Mouse (Mus musculus) CD4-positive helper T cell, adult 2 months (primary cell): ENCODE results near the gene L3hypdh.
A peak's percentile ranks its signal among the peaks of the same experiment; 100 is the strongest.
"Not testable (repeated sequence)": the region's sequence is repeated elsewhere in the genome, so short reads cannot be mapped to it uniquely, and the experiment has no call there.

ENCODE experiments used
- DNase-seq: peaks from one replicate; pipeline ENCODE4 v3.0.0-alpha.2; 2012; ENCODE audit warnings: low read depth, missing footprints, low spot score

The L3hypdh gene

DNA sequence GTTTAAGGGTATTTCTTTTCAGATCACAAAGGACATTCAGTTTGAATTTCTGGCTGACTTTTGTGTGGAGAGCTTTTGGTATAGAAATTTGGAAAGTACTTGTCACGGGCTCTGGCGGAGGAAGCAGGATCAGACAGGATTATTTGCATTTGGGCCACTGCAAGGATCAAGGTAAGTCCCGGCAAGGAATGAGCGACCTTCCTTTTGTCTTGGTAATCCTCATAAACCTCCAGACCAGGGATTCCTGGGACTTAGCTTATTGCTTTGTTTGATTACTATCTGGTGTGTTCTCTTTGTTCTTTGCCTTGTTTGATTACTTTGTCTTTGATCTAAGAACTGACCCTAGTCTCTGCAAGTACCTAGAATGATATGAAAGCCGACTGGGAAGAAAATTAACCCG lies 31.4 kb downstream of the L3hypdh start:
- no peak for DNase-seq

DNA sequence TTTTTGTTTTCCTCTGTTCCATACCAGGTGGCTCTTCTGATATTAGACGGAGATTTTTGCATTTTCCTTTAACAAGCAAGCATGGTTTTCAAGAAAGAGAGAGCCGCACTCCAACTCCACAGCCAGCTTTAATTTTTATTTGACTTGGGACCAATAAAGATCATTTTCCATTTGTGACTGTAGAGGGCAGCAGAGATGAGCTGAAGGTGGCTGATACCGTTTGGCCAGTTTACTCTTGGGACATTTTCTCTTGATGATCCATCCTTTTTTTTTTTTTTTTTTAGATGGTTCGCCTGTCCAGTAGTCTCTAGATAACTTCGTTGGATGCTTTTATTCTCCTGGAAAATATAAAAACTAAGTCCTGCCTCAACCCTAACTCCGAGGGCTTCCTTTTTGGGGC lies 31.9 kb downstream of the L3hypdh start:
- peak; percentile 11 for DNase-seq

GRCm38 (mm10) chr12:72052571-72052970 lies 32.7 kb downstream of the L3hypdh start:
- DNase-seq: no peak

DNA sequence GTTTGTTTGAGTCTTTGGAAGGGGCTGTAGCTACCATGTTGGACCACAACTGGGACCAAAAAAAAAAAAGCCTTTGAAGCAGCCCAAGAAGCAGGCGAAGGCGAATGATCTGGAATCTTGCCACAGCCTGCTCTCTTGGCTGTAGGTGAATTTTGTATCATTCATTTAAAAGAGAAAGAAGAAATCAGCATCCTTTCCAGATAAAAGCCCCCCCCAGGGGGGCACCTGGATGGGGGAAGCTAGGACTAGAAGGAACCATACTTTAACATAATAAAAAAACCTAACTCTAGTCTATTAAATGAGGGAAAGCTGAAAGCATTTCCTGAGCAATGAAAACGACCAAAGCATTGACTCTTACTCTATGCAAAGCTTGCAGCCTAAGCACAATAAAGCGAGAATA lies 34.4 kb downstream of the L3hypdh start:
- no peak for DNase-seq

GRCm38 (mm10) chr12:72050156-72050555 lies 35.1 kb downstream of the L3hypdh start:
- not testable (repeated sequence) for DNase-seq

DNA sequence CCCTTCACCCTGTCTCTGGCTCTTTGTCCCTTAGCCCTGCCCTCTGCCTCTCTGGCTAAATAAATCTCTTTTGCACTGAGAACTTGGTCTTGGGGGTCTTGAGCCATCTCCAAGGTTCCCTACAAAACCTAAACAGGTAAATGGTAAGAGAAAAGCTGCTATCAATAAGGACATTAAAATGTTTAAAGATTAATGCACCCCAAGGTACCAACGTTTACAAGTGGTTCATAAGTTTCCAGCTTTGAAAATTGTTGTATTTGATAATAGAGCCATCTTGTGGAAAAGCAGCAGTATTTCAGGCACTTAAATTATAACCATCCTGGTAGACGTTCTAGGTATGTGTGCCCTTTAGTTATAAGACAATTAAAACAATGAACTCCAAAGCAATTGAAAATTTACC lies 37.7 kb downstream of the L3hypdh start:
- peak; percentile 36 for DNase-seq

DNA sequence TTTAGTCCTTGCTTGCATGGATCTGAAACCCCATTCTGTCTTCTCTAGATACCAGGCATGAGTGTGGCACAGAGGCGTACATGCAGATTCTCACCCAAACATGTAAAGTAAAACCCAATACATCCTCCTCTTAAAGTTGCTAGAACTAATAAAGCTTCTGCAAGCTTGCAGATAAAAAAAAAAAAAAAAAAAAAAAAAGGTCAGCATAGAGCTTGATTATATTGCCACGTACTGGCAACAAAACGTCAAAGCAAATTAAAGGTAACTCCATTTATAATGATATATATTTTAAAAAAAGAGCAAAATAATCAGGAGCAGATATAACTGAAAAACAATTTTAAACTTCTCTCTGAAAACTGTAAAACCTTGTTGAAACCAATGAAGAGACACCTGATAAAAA lies 44.0 kb downstream of the L3hypdh start:
- no peak for DNase-seq

DNA sequence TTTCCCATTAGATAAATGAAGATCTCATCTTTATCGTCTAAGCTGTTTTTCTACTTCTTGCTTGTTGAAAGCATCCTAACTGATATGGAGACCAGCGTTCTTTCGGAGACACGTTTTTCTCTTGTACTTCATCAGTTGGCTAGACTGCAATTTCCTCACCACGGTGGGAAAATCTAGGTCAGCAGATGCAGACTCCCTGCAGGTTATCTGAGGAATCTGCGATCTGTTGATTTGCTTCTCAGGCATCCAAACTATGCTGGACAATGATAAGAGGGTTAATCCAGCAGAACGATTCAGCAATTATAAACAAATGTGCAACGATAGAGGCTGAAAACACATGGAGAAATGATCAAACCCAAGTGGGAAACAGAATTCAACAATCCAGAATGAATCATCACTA lies 45.7 kb downstream of the L3hypdh start:
- DNase-seq: no peak

DNA sequence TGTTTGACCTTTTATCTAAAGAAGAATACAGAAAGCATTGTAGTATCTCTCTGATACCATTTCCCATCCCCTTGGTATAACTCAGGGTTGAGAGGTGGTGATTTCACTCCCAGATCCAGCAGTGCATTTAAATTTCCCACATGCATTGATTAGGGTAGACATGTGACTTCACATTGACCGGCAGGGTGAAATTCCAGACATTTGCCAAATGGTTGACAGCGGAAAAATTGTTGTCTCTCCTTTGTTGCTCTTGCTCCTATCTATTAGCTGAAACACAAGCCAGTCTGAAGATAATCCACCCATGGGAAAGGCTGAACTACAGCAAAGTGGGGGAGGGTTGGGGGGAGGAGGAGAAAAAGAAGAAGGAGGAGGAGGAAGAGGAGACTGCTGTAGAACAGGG lies 46.4 kb downstream of the L3hypdh start:
- no peak for DNase-seq

GRCm38 (mm10) chr12:72037049-72037448 lies 48.2 kb downstream of the L3hypdh start:
- DNase-seq: no peak

DNA sequence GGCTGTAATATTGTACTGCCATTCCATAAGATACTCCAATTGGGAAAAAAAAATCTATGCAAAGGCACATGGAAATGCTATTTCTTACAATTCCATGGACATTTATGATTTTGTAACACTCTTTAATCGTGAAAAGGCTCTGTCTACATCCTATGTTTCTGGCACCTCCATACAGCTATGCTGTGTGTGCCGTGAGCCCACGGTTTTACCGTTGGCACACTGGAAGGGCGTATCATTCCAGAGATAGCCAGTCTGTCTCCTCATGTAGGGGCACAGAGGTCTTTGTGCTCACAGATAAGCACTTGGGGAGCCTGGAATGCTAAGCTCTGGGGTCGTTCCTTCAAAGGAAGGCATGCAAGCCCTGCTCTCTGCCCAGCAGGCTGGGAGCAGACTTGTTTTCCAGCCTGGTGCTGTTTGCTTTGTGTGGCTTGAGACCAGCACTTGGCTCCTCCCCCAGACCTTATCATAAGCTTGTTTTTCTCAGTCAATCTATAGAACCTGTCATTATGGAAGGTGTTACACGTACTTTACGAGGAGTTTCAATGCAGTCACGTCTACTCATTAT lies 49.1 kb downstream of the L3hypdh start:
- no peak for DNase-seq

DNA sequence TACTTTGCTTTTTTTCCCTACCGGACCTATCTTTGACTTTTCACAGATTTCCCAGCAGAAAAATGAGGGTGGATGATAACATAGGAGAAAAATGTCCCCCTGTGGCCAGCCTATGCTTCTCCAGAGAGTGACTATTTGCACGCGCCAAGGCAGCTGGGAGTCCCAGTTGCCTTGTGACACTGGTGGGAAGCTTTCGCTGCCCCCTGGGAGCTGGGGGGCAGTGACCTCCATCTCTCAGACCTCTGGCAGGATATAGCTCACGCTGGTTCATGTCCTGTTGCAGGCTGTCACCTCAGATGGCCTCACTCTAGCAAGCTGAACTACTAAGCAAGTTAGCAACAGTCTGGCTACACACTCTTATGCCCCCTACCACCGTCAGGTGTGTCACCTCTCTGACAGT lies 53.4 kb downstream of the L3hypdh start:
- no peak for DNase-seq

DNA sequence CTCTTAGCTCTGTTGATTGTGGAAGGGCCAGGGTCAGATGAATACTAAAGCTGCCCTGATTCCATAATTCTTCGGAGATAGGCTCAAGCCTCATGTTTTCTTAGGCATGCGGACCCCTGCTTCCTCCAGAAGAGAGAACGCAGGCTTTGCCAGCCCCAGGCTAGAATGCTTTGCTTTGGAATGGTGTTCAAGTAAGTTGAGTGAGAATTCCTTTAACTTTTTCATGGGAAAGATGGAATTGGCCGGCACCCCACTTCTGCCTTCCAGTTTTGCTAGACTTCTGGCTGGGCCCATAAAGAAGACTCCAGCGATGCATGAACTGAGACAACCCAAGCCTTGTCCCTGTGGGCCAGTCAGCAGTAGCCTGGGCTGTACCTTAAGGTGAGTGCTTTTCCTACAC lies 54.1 kb downstream of the L3hypdh start:
- no peak for DNase-seq

GRCm38 (mm10) chr12:72025275-72025795 lies 59.9 kb downstream of the L3hypdh start:
- no peak for DNase-seq

DNA sequence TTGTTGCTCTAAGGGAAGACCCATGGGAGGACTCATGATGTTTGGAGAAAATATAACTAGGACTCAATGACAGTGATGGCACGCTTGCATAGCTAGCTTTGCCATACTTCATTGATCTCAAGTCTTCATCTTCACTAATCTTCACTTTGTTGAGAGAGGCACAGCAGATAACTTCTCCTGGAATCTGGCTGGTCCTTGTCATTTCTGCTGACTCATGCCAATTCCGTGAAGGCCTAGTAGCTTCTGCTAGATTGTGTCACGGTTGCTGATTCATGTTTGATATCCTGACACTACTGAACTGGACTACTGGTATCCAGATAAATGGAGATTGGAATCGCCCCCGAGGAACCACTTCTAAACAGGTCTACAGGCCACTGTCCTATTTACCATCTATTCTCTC lies 61.7 kb downstream of the L3hypdh start:
- DNase-seq: no peak
